Mouse (Mus musculus) bone marrow, adult 2 months (tissue): ENCODE measurements around the gene Foxc1.

Experiments
- CTCF ChIP-seq: fragments of 200-500 bp; IDR thresholded peaks from 2 replicates; pipeline ENCODE4 v1.5.1; 2011; ENCODE audit warnings: low read length, control low read depth; ENCODE audit not compliant: control insufficient read depth, insufficient read depth
- POLR2A ChIP-seq: fragments of 200-500 bp; IDR thresholded peaks from 2 replicates; pipeline ENCODE4 v1.6.1; 2011; ENCODE audit warnings: low read depth, mild to moderate bottlenecking, control low read depth, low read length, borderline replicate concordance; ENCODE audit not compliant: control insufficient read depth

GRCm38 (mm10) chr13:31819664-31820405, 13.4 kb downstream of the Foxc1 start:
- TF ChIP-seq CTCF, result no peak
- no peak for TF ChIP-seq POLR2A
